Mouse (Mus musculus): ENCODE measurements around the gene Lrrc74b.
A peak's percentile ranks its signal among the peaks of the same experiment; 100 is the strongest.
"Not testable (repeated sequence)": the region's sequence is repeated elsewhere in the genome, so short reads cannot be mapped to it uniquely, and the experiment has no call there.

The Lrrc74b gene

GRCm38 (mm10) chr16:17561128-17561750 lies at the start of gene Lrrc74b:
TSS of gene Lrrc74b (minus strand) at chr16:17561247.
- no peak for DNase-seq (ENCODE audit: low read depth, low spot score)

DNA sequence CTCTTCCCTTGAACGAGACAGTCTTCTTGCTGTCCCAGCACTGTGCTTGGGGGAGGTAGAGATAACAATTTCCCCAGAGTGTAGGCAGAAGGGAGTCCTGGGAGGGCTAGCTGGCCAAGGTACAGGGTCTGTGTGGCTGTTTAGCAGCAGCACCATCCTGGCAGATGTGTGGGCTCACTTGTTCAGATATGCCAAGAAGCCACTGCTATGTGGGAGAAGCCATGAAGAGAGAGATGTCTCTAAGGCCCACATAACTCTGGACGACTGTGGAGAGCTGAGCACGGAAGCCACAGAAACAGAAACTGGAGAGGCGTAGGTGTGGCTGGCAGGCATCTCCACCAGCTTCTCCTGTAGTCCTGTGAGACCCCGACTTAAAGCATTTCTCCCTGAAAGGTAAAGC lies 44.6 kb upstream of the Lrrc74b start:
- no peak for DNase-seq (ENCODE audit: low read depth, low spot score)

GRCm38 (mm10) chr16:17604941-17605340 lies 43.9 kb upstream of the Lrrc74b start:
- no peak for DNase-seq (ENCODE audit: low read depth, low spot score)

- DNase-seq (ENCODE audit: low read depth, low spot score), result no peak
Measured at GRCm38 (mm10) chr16:17600944-17601562, 40.0 kb upstream of the Lrrc74b start.

DNA sequence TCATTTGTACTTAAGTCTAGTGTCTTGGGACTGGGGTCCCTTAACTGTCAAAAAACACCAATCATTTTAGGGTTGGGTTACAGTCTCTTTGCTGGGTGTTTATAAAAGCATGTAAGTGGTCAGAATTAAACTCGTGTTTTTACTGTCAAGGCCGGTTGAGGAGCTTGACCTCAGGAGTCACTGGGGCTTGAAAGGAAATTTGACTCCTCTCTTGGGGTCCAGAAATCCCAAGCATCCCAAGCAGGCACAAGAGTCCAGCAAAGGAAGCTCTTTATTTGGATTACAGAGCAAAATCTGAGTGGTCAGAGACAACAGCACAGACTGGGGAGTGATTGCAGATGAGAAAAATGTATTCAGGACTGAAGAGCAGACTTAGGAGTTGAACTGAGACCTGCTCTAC lies 29.7 kb upstream of the Lrrc74b start:
- DNase-seq (ENCODE audit: low read depth, low spot score), result no peak

DNA sequence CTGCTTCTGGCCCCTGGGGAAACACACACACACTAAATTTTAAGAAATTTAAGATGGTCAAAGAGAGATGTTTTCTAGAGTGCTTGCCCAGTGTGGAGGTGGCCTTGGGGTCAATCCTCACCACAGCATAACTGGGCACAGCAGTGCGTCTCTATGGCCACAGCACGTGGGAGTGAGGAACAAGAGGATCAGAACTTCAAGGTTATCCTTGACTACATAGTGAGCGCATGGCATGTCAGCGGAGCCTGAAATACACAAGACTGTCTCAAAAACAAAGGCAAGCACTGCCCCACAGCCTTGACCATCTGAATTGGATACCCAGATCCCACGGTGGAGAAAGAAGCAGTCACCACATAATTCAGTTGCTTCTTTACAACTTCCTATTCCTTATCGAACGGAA lies 23.5 kb upstream of the Lrrc74b start:
- no peak for DNase-seq (ENCODE audit: low read depth, low spot score)

GRCm38 (mm10) chr16:17583064-17583463 lies 22.0 kb upstream of the Lrrc74b start, which contains the start of gene Slc7a4:
TSS of gene Slc7a4 (minus strand) at chr16:17583214.
- DNase-seq (ENCODE audit: low read depth, low spot score), result no peak

- no peak for DNase-seq (ENCODE audit: low read depth, low spot score)
Measured at GRCm38 (mm10) chr16:17576825-17577215, 15.8 kb upstream of the Lrrc74b start.

DNA sequence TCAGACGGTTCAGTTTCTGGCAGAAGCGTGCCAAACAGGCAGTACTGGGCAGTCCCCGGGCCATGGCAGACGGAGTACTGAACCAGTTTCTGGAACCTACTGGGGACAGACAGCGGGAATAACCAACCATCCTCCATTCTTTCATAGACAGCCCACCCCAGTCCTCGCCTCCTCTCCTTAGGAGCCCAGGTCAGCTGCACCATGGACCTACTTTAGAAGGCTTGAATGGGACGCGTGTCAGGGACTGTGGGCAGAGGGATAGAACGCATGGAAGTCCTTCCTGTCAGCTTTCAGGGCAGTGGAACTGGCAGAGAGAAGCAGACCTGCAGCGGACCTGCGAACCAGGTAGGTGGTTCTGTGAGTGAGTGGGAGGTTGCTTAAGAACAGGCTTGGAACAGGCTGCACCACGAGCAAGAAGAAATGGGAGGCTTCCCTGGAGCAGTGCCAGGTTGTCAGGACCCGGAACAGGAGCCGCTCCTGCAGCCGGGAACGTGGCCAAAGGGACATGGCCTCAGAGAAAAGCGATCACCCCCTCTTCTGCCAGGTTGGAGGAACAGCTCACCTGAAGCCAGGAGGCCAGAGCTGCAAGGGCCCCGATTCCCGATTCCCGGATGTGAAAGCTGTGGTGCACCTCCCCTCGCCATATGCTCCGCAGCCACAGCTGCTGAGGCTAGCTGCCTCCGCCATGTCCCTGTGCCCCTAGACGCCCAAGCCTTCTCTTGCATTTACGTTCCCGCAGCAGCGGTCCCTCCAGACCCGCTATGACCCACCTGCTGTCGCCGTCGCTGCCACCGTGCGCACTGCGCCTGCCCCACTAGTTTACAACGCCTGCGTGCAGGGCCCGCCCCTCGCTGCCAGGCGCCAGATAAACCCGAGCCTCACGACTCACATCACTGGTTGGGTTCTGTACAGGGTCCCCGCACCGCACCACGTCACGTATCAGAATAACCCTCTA lies 15.1 kb upstream of the Lrrc74b start:
- peak; percentile 30 for DNase-seq (ENCODE audit: low read depth, low spot score)

- no peak for DNase-seq (ENCODE audit: low read depth, low spot score)
Measured at GRCm38 (mm10) chr16:17566186-17566585, 5.1 kb upstream of the Lrrc74b start.

DNA sequence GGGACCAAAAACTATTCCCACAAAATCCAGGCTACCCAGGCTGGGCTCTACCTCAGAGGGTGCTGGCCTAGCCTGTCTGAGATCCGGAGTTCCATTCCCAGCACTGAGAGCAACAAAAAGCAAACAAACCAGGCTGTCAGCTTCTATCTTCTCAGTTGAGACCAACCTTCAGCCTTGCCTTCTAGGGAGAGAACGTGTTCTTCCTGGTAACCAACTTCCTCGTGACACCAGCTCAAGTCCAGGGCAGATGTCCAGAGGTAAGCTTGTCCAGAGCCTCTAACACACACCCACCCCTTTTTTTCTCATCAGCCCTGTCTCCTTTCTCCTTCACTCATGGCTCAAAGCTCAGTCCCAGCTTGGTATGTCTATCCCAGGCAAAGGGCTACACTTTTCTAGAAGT lies 3.7 kb upstream of the Lrrc74b start:
- DNase-seq (ENCODE audit: low read depth, low spot score), result no peak

- DNase-seq (ENCODE audit: low read depth, low spot score), result no peak
Measured at GRCm38 (mm10) chr16:17564221-17564620, 3.2 kb upstream of the Lrrc74b start.

- DNase-seq (ENCODE audit: low read depth, low spot score), result no peak
Measured at GRCm38 (mm10) chr16:17563580-17563979, 2.5 kb upstream of the Lrrc74b start.

DNA sequence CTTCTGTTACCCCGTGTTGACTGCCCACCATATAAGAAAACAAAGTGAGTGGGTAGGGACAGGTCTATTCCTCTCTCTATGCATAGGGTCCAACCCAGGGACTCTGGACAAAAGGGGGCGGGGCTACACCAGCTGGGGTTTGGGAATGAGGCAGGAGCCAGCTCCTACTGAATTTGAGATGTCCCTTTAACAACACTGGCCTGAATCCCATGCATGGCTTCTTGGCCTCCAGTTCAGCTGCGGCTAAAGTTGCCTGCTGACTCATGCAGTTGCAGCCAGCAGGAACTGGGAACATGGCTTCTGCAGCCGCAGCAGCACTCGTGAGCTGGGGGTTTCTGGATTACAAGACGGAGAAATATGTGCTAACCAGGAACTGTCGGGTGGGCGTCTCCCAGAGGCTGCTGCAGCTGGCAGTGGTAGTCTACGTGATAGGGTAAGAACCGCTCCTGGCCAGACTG lies 733 bp upstream of the Lrrc74b start, which contains the start of gene P2rx6:
P2rx6 (plus strand) TSS at position 135 of the 458 bp plus-strand sequence.
- DNase-seq (ENCODE audit: low read depth, low spot score), result no peak

DNA sequence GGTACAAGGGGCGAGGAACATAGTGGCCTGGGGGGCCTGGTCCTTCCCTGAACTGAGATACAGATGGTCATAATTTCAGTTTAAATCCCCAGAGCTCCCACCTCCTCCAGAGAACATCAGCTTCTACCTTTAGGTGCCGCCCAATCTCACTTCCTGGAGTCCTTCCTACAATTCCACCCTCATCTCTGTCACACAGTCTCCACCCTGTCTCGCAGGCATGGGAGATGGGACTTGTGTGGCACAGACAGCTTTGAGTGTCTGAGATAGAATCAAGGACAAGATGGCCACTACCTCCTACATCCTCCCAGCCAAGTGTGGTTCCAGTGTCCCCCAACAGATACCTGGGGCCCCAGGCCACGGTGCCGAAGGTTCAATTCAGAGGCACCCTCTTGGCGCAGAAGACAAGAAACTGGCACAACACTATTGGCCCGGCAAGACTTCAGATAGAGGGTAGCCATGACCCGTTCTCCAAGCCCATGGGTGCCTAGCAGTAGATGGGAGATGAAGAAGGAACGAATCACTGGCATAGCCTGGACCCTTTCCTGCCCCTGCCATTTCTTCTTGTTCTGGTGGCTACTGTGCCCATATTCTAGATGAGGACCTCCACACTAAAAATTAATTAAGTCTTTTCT lies 1.5 kb downstream of the Lrrc74b start:
- no peak for DNase-seq (ENCODE audit: low read depth, low spot score)

GRCm38 (mm10) chr16:17558811-17559210 lies 2.2 kb downstream of the Lrrc74b start:
- DNase-seq (ENCODE audit: low read depth, low spot score), result no peak

- peak; percentile 74 for DNase-seq (ENCODE audit: low read depth, low spot score)
Measured at GRCm38 (mm10) chr16:17557947-17558480, 3.0 kb downstream of the Lrrc74b start.

DNA sequence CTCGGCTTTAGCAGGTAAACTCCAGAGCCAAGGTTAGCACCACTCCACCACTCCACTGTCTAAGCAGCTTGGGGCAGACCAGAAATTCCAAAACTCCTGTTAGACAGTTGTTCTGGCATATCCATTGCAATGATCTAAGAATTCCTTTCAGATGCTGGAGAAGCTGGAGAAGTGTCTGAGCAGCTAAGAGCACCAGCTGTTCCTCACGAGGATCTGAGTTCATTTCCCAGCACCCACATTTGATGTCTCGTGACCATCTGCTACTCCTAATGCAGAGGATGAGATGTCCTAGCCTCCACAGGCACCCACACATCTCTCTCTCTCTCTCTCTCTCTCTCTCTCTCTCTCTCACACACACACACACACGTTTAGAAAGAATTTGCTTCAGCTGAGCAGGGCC lies 4.1 kb downstream of the Lrrc74b start:
- DNase-seq (ENCODE audit: low read depth, low spot score), result no peak

DNA sequence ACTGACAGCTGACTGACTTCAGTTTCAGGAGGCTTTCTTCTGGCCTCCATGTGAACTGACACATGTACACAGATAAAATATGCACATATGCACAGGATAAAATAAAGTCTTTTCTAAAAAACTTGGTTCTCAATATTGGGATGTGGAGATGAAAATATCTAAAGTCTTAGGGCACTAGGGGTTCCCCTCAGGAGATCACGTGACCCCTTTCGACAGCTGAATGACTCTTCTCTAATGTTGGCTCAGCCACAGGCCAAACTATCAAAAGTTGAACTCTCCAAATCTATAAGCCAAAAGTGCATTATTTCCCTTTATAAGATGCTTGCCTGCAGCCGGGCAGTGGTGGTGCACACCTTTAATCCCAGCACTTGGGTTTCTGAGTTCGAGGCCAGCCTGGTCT lies 4.9 kb downstream of the Lrrc74b start:
- no peak for DNase-seq (ENCODE audit: low read depth, low spot score)

DNA sequence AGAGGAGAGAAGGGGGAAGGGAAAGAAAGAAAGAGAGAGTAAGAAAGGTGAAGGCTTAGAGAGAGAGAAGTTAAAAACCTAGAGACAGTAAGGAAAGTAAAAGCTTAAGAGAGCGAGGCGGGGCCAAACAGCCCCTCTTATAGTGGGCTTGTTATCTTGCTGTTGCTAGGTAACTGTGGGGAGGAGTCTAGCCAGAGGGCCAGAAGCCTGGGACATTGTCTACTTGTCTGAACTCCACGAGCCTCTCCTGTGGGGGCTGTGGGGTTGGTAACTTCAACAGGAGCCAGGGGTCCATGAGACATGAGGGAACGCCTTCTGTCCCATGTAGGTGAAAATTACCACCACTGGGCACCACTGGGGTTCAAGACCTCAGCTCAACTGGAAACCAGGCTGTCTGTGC lies 6.3 kb downstream of the Lrrc74b start:
- not testable (repeated sequence) for DNase-seq (ENCODE audit: low read depth, low spot score)

- no peak for DNase-seq (ENCODE audit: low read depth, low spot score)
Measured at GRCm38 (mm10) chr16:17553910-17554685, 6.9 kb downstream of the Lrrc74b start.
